Mouse (Mus musculus): Measurements from ENCODE around the gene Esp31. TPM values are rescaled to one million over a fixed set of nuclear protein-coding genes. Genes with fewer than 3 reads are reported as not detected.

The Esp31 gene
- not detected in 2 replicates for polyA plus RNA-seq (2015; fragmentation: Nextera tagmentation; extraction: Ambion mirVana)

GRCm38 (mm10) chr17:38639147-38639546 lies at the start of gene Esp31:
Gene Esp31 (plus strand): TSS chr17:38639447.
- WGBS = 72% methylated on average over 2 of the region's 2 CpGs
- H3K9me3 ChIP-seq (ENCODE audit: control insufficient read depth, low read length) = no peaks in the 10 kb centered on the region
- H3K4me2 ChIP-seq (ENCODE audit: low read depth, low read length) = no peak within 1 kb of the TSS
- H3K36me3 ChIP-seq (ENCODE audit: control insufficient read depth, insufficient read depth, low read length) = no peaks in the 10 kb centered on the region
- no peak within 1 kb of the TSS for H3K9ac ChIP-seq (ENCODE audit: low read length)
- no peaks in the 10 kb centered on the region for H3K4me1 ChIP-seq (replicated peaks; ENCODE audit: control insufficient read depth, insufficient read depth, low read length)
- ATAC-seq (ENCODE audit: low read depth) = no peak
- no peak within 1 kb of the TSS for H3K27ac ChIP-seq (ENCODE audit: low read length)
- no peak within 1 kb of the TSS for H3K4me3 ChIP-seq (ENCODE audit: low read length)
- no peaks in the 10 kb centered on the region for H3K27me3 ChIP-seq (ENCODE audit: control insufficient read depth, insufficient read depth, low read depth, low read length)

Other genes starting within 250 kb of the Esp31 start
- not detected in 2 replicates for gene Esp36, start 219.3 kb upstream of the Esp31 start, polyA plus RNA-seq (2015; fragmentation: Nextera tagmentation; extraction: Ambion mirVana)
- not detected in 2 replicates for gene Esp34, start 85.3 kb upstream of the Esp31 start, polyA plus RNA-seq (2015; fragmentation: Nextera tagmentation; extraction: Ambion mirVana)

Data from lung, embryonic 16.5 days (tissue).